Mouse (Mus musculus) liver, adult 2 months (tissue): ENCODE measurements around the gene Ppil2. TPM values are rescaled to one million over a fixed set of nuclear protein-coding genes. Genes with fewer than 3 reads are reported as not detected.

Experiments
- DNase-seq: peaks from one replicate; pipeline ENCODE4 v3.0.0-alpha.2; 2011; ENCODE audit warnings: low read depth, low spot score; ENCODE audit errors: extremely low read depth
- H3K27ac ChIP-seq: fragments of 200-500 bp; replicated peaks from 2 replicates; pipeline ENCODE4 v1.5.1; 2012; ENCODE audit warnings: low read depth, mild to moderate bottlenecking, control low read depth, inconsistent platforms, low read length; ENCODE audit not compliant: insufficient read depth
- H3K27me3 ChIP-seq: fragments of 200-500 bp; 2 replicates; pipeline ENCODE4 v1.6.1; 2012; ENCODE audit warnings: mild to moderate bottlenecking, moderate library complexity, low read length, inconsistent platforms; ENCODE audit not compliant: control insufficient read depth, insufficient read depth
- H3K36me3 ChIP-seq: fragments of 200-500 bp; 2 replicates; pipeline ENCODE4 v1.6.1; 2012; ENCODE audit warnings: low read length, inconsistent platforms; ENCODE audit not compliant: control insufficient read depth, insufficient read depth
- H3K4me1 ChIP-seq: fragments of 200-500 bp; 2 replicates; pipeline ENCODE4 v1.6.1; 2011; ENCODE audit warnings: low read length; ENCODE audit not compliant: control insufficient read depth, insufficient read depth
- H3K4me3 ChIP-seq: fragments of 200-500 bp; 2 replicates; pipeline ENCODE4 v1.5.1; 2011; ENCODE audit warnings: low read depth, mild to moderate bottlenecking, control low read depth, low read length, moderate library complexity; ENCODE audit not compliant: insufficient read depth
- H3K79me2 ChIP-seq: fragments of 200-500 bp; 2 replicates; pipeline ENCODE4 v1.6.1; 2012; ENCODE audit warnings: inconsistent platforms, mild to moderate bottlenecking, low read length, moderate library complexity; ENCODE audit not compliant: control insufficient read depth, insufficient read depth
- H3K9ac ChIP-seq: fragments of 200-500 bp; 2 replicates; pipeline ENCODE4 v1.6.1; 2012; ENCODE audit warnings: low read depth, mild to moderate bottlenecking, control low read depth, inconsistent platforms, low read length
- CTCF ChIP-seq: fragments of 200-500 bp; IDR thresholded peaks from 2 replicates; pipeline ENCODE4 v1.5.1; 2011; ENCODE audit warnings: low read depth, low read length, control low read depth
- POLR2A ChIP-seq: fragments of 200-500 bp; IDR thresholded peaks from 2 replicates; pipeline ENCODE4 v1.6.1; 2011; ENCODE audit warnings: low read length, control low read depth; ENCODE audit not compliant: insufficient read depth; ENCODE audit errors: extremely low read depth
- WGBS: fragments of 180-500 bp; shearing (Covaris S2); methylation state at CpG from one replicate; pipeline ENCODE4 v1.1.7; 2018; 5-methylcytosine and 5-hydroxymethylcytosine counted together
- polyA plus RNA-seq: library from polyadenylated mRNA; depleted of rRNA; stranded (reverse); fragments of >200 nt; gene quantifications from 2 replicates; pipeline ENCODE4 v1.2.3, GENCODE M21; 2012
- total RNA-seq: library from RNA; depleted of rRNA; stranded (reverse); fragments of >200 nt; gene quantifications from 2 replicates; pipeline ENCODE4 v1.2.3, GENCODE M21; 2014

Gene Ppil2
- total and polyA plus RNA-seq, 2 experiments = 48.4 to 49.7 TPM

- no peaks in the 10 kb centered on the region; the same call in 1 of the 2 replicates for H3K79me2 ChIP-seq
- H3K9ac ChIP-seq = no peak overlapping the region
- peak overlapping the region; percentile 64; the same call in 1 of the 2 replicates for H3K4me3 ChIP-seq
- H3K27me3 ChIP-seq = no peaks in the 10 kb centered on the region
- H3K36me3 ChIP-seq = peaks cover 1% of the 10 kb centered on the region; the same call in 1 of the 2 replicates
- peaks cover 7% of the 10 kb centered on the region; the same call in 1 of the 2 replicates for H3K4me1 ChIP-seq
- 4% methylated on average over 40 of the region's 41 CpGs for WGBS
- no peak for DNase-seq
- no peak for TF ChIP-seq POLR2A
- TF ChIP-seq CTCF = no peak
- H3K27ac ChIP-seq = no peak overlapping the region
These were observed 36.4 kb upstream of the Ppil2 start for GRCm38 (mm10) chr16:17147391-17147929.

DNA sequence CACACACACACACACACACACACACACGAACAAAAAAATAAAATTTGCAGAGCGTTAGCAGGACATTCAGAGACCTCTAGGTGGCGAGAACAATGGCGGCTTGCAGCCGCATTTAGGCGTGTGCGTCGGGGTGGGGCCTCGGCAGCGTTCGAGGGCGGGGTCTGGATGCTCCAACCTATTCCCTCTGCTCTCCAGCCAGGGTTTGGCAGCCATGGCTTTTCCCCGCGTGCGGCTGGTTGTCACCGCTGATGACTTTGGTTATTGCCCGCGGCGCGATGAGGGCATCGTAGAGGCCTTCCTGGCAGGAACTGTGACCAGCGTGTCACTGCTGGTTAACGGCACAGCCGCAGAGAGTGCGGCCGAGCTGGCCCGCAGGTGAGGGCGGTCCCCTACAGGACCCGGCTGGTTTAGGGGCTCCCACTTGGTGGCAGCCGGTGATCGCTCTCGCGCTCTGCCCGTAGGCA, 35.7 kb upstream of the Ppil2 start, which contains the start of gene Ccdc116:
TSS of gene Ccdc116 (minus strand) at position 458 of the 464 bp plus-strand sequence.
- 0 out of 2 replicates have a peak within 1 kb of the TSS, but pooled peaks have one; percentile 32 for H3K9ac ChIP-seq
- no peaks in the 10 kb centered on the region for H3K27me3 ChIP-seq
- H3K27ac ChIP-seq = no peak within 1 kb of the TSS
- under 1% methylated on average over 34 of the region's 34 CpGs for WGBS
- no peaks in the 10 kb centered on the region; the same call in 1 of the 2 replicates for H3K79me2 ChIP-seq
- peak; percentile 59 for DNase-seq
- H3K4me1 ChIP-seq = peaks cover 7% of the 10 kb centered on the region; the same call in 1 of the 2 replicates
- H3K4me3 ChIP-seq = peak within 1 kb of the TSS; percentile 64
- no peaks in the 10 kb centered on the region for H3K36me3 ChIP-seq
- TF ChIP-seq CTCF (peak; percentile 48), POLR2A (no peak)

DNA sequence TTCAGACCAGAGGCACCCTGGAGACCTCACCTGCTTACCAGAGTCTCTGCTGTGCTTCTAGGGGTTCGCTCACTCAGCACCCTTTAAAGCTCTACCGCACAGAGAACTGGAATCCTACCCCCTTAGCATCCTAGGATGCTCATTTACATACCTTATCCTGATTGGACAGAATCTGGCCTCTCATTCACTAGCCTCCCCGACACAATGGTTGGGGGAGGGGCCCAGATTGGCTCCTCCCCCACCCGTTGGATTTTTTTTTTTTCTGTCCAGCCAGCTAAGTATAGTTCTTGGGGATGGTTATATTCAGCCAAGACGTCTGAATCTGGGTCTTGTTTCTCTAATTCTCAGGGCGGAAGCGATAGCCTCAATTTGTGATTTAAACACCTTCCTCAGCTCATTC, 33.3 kb upstream of the Ppil2 start, which contains the start of gene Ydjc:
TSS of gene Ydjc (plus strand) at position 283 of the 400 bp plus-strand sequence.
- H3K27me3 ChIP-seq = no peaks in the 10 kb centered on the region
- H3K4me1 ChIP-seq = peaks cover 7% of the 10 kb centered on the region; the same call in 1 of the 2 replicates
- H3K27ac ChIP-seq = no peak within 1 kb of the TSS
- TF ChIP-seq POLR2A (no peak), CTCF (no peak)
- no peak within 1 kb of the TSS for H3K9ac ChIP-seq
- no peak within 1 kb of the TSS for H3K4me3 ChIP-seq
- DNase-seq = no peak
- no peaks in the 10 kb centered on the region for H3K79me2 ChIP-seq
- no peaks in the 10 kb centered on the region for H3K36me3 ChIP-seq
- WGBS = 47% methylated on average over 7 of the region's 7 CpGs

DNA sequence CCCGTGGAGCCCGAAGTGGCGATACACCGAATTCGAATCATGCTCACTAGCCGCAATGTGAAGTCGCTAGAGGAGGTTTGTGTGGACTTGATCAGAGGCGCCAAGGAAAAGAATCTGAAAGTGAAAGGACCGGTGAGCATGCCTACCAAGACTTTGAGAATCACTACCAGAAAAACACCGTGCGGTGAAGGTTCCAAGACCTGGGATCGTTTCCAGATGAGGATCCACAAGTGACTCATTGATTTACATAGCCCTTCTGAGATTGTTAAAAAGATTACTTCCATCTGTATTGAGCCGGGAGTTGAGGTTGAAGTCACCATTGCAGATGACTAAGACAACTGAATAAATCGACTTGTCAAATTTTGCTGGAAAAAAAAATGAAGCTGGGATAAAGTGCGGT, 26.3 kb upstream of the Ppil2 start:
- no peaks in the 10 kb centered on the region for H3K79me2 ChIP-seq
- no peak for TF ChIP-seq CTCF
- no peak for TF ChIP-seq POLR2A
- H3K27ac ChIP-seq = no peak overlapping the region
- H3K4me1 ChIP-seq = no peaks in the 10 kb centered on the region; the same call in 1 of the 2 replicates
- DNase-seq = no peak
- H3K4me3 ChIP-seq = no peak overlapping the region
- no peaks in the 10 kb centered on the region for H3K27me3 ChIP-seq
- no peaks in the 10 kb centered on the region for H3K36me3 ChIP-seq
- H3K9ac ChIP-seq = no peak overlapping the region
- 86% methylated on average over 15 of the region's 15 CpGs for WGBS

DNA sequence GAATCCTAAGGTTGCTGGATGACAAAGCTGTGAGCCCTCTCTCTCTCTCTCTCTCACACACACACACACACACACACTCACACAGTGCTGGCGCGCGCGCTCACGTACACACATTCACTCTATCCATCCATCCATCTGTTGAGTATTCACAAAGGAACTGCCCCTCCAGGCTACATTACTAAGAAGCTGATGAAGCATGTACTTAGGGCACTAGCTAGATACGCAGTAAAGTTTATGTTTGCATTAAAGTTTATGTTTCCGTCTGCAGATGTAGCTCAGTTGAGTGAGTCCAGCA, 21.8 kb upstream of the Ppil2 start:
- H3K4me1 ChIP-seq = peaks cover 11% of the 10 kb centered on the region
- 74% methylated on average over 7 of the region's 7 CpGs for WGBS
- no peak overlapping the region for H3K4me3 ChIP-seq

More for the DNA sequence above, 21.8 kb upstream of the Ppil2 start:
- no peak for TF ChIP-seq CTCF
- TF ChIP-seq POLR2A = no peak
- Histone ChIP-seq H3K9ac (no peak overlapping the region), H3K27me3 (no peaks in the 10 kb centered on the region), H3K79me2 (no peaks in the 10 kb centered on the region), H3K36me3 (no peaks in the 10 kb centered on the region), H3K27ac (no peak overlapping the region)
- no peak for DNase-seq
